Mouse (Mus musculus) C2C12 (cell line): ENCODE measurements around the gene Rnps1. TPM values are rescaled to one million over a fixed set of nuclear protein-coding genes. Genes with fewer than 3 reads are reported as not detected.
A peak's percentile ranks its signal among the peaks of the same experiment; 100 is the strongest.

Experiments
- H3K27me3 ChIP-seq: one replicate; pipeline ENCODE4 v1.6.1; 2011; ENCODE audit not compliant: control insufficient read depth, insufficient read depth, insufficient read length
- H3K36me3 ChIP-seq: one replicate; pipeline ENCODE4 v1.6.1; 2011; ENCODE audit not compliant: control insufficient read depth, insufficient read depth
- H3K4me3 ChIP-seq: one replicate; pipeline ENCODE4 v1.5.1; 2011; ENCODE audit warnings: mild to moderate bottlenecking, control low read depth; ENCODE audit not compliant: poor library complexity, insufficient read depth, severe bottlenecking
- H3K79me2 ChIP-seq: one replicate; pipeline ENCODE4 v1.6.1; 2011; ENCODE audit not compliant: control insufficient read depth, insufficient read depth
- H3K79me3 ChIP-seq: one replicate; pipeline ENCODE4 v1.6.1; 2011; ENCODE audit warnings: low read depth, control low read depth
- H3ac ChIP-seq: one replicate; pipeline ENCODE3; 2011; ENCODE audit warnings: low read depth; ENCODE audit not compliant: control insufficient read depth, insufficient read length
- CEBPB ChIP-seq: IDR thresholded peaks from one replicate; pipeline ENCODE4 v1.6.1; 2011; ENCODE audit warnings: low read depth, mild to moderate bottlenecking, control low read depth, moderate library complexity
- CTCF ChIP-seq: IDR thresholded peaks from one replicate; pipeline ENCODE4 v1.5.1; 2011; ENCODE audit not compliant: control insufficient read depth, insufficient read depth, insufficient read length
- FOSL1 ChIP-seq: IDR thresholded peaks from one replicate; pipeline ENCODE4 v1.8.0; 2011; ENCODE audit warnings: mild to moderate bottlenecking, low read length; ENCODE audit not compliant: poor library complexity, insufficient read depth, severe bottlenecking
- MAX ChIP-seq: IDR thresholded peaks from one replicate; pipeline ENCODE4 v1.6.1; 2011; ENCODE audit warnings: mild to moderate bottlenecking, control low read depth
- MYOD1 ChIP-seq: IDR thresholded peaks from one replicate; pipeline ENCODE4 v1.6.1; 2011; ENCODE audit warnings: low read depth; ENCODE audit not compliant: control insufficient read depth, insufficient read length
- MYOG ChIP-seq: IDR thresholded peaks from one replicate; pipeline ENCODE4 v1.6.1; 2011; ENCODE audit not compliant: control insufficient read depth, insufficient read length; ENCODE audit errors: extremely low read depth
- USF1 ChIP-seq: IDR thresholded peaks from one replicate; pipeline ENCODE4 v1.6.1; 2011; ENCODE audit warnings: low read depth, mild to moderate bottlenecking, control low read depth, moderate library complexity
- polyA plus RNA-seq: library from polyadenylated mRNA; unstranded; fragments of >200 nt; fragmentation: generic; extraction: Trizol; gene quantifications from one replicate; pipeline ENCODE4 v1.2.1, GENCODE M21; 2012; ENCODE audit warnings: missing spikeins

Gene Rnps1
- polyA plus RNA-seq, 1 experiment, result 99.0 TPM

DNA sequence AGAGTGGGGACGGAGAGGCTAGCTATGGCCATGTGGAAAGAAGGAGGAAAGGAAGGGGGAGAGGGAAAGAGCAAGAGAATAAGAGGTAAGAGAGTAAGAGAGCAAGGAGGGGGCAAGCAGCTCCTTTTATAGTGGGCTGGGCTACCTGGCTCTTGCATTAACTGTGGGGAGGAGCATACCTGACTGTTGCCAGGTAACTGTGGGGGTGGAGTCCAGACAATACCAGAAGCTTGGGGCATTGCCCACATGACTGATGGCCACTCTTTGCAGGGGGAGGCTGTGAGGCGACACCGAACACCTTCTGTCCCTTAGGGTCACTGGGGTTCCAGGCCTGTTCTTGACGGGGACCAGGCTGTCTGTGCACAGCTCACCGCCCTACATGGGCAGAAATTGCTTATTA, 25.7 kb upstream of the Rnps1 start:
- Histone ChIP-seq H3ac (no peak overlapping the region), H3K4me3 (no peak overlapping the region), H3K79me2 (no peaks in the 10 kb centered on the region), H3K36me3 (no peaks in the 10 kb centered on the region), H3K27me3 (peaks cover 50% of the 10 kb centered on the region), H3K79me3 (no peaks in the 10 kb centered on the region)
- TF ChIP-seq CTCF (no peak), CEBPB (no peak), MYOG (no peak), MYOD1 (no peak), USF1 (no peak), FOSL1 (no peak), MAX (no peak)

DNA sequence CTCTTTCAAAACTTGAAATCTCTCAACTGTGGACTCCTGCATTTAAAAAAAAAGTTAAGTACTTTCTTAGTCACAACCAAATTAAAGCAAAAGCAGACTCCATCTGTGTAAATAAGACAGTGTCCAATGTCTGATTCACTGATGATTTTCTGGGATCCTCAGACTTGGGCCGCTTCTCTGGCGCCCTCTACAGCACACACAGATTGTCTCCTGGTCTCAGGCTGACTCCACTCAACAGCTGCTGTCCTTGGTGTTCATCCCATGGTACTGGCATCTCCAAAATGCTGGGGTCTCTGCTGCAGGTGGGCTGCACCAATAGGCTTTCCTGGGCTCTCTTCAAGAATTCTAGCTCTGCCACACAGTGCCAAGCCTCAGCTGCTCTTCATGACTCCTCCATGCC, 24.5 kb upstream of the Rnps1 start:
- no peaks in the 10 kb centered on the region for H3K79me3 ChIP-seq
- peaks cover 44% of the 10 kb centered on the region for H3K27me3 ChIP-seq
- H3K36me3 ChIP-seq, result no peaks in the 10 kb centered on the region
- no peaks in the 10 kb centered on the region for H3K79me2 ChIP-seq
- H3ac ChIP-seq, result no peak overlapping the region
- H3K4me3 ChIP-seq, result no peak overlapping the region
- no peak for TF ChIP-seq MAX
- TF ChIP-seq CTCF, result peak; percentile 44

DNA sequence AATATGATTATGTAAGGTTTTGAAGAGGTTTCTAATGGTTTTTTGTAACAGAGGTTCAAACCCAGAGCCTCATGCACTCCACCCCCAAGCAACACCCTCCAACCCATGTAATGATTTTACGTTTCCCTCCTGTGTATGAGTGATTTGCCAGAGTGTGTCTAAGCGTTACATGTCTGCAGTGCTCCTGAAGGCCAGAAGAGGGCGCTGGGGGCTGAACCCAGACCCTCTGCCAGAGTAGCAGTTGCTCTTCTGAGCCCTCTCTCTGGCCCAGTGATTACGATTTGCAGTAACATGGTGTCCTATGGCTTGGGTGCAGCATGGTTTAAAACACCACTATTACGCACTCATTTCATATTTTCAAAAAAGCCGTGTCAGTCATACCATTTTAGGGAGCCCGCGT, 23.2 kb upstream of the Rnps1 start:
- Histone ChIP-seq H3K36me3 (no peaks in the 10 kb centered on the region), H3ac (no peak overlapping the region), H3K4me3 (no peak overlapping the region), H3K27me3 (peaks cover 32% of the 10 kb centered on the region), H3K79me2 (no peaks in the 10 kb centered on the region), H3K79me3 (no peaks in the 10 kb centered on the region)
- no peak for TF ChIP-seq MAX
- no peak for TF ChIP-seq MYOG

DNA sequence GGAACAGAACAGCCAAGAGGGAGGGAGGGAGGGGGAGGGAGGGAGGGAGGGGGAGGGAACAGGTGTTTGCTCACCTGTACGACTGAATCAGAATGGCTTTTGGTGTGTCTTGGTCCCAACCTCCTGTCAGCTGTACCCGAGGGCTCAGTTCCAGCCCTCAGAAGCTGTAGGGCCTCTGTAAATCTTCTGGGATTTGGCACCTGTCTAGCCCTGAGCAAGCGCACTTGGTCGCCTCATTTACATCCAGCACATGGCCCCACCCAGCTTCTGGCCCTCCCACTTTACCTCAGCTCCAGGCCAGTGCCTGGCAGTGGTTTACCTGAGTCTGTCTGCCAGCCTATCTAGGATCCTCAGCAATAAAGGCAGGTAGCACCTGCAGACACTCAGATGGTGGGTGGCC, 20.8 kb upstream of the Rnps1 start:
- no peak for TF ChIP-seq USF1
- no peak for TF ChIP-seq CTCF
- TF ChIP-seq MAX, result no peak
- no peak for TF ChIP-seq MYOD1
- TF ChIP-seq MYOG, result no peak
- no peak for TF ChIP-seq FOSL1
- no peak overlapping the region for H3ac ChIP-seq

DNA sequence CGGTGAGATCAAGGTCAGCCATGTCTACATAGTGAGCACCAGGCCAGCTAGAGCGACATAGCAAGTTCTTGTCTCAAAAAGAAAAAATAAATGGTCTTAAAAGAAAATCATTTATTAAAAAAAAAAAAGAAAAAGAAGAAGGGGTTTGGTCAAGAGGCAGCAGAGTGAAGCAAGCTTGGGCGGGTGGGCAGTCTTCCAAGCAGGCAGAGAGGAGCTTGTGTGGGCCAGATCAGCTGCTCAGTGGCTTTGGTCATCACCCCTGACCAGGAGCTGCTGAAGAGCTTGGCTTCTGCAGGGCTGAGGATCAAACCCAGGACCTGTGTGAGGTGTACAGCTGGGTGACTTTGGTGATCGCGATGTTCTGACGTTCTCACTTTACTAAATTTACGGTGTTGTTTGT, 19.9 kb upstream of the Rnps1 start:
- Histone ChIP-seq H3K79me3 (no peaks in the 10 kb centered on the region), H3K27me3 (peaks cover 30% of the 10 kb centered on the region), H3K4me3 (no peak overlapping the region), H3K36me3 (no peaks in the 10 kb centered on the region), H3ac (no peak overlapping the region), H3K79me2 (no peaks in the 10 kb centered on the region)
- no peak for TF ChIP-seq MAX

More for the DNA sequence above, 20.8 kb upstream of the Rnps1 start:
- H3K36me3 ChIP-seq, result no peaks in the 10 kb centered on the region
- peaks cover 30% of the 10 kb centered on the region for H3K27me3 ChIP-seq
- H3K79me3 ChIP-seq, result no peaks in the 10 kb centered on the region
- H3K4me3 ChIP-seq, result no peak overlapping the region
- no peaks in the 10 kb centered on the region for H3K79me2 ChIP-seq

DNA sequence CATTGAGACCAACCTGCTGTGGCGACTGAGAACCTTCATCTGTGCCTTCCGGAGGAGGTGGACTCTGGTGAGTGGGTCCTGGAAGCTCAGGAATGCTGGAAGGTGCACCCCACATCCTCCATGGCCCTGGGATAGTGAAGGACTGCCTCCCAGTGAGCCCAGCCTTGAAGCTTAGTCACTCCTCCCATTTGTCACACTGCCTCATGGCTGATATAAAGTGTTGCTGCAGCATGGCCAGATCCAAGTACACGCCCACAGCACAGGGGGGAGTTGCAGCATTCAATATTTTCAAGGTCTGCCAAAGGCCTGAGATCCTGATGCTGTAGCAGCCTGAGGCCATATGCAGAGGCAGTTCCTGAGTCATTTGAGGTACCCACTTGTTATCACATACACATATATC, 12.0 kb upstream of the Rnps1 start:
- Histone ChIP-seq H3K27me3 (peaks cover 8% of the 10 kb centered on the region), H3K79me2 (no peaks in the 10 kb centered on the region), H3K36me3 (no peaks in the 10 kb centered on the region), H3K4me3 (no peak overlapping the region), H3K79me3 (no peaks in the 10 kb centered on the region), H3ac (no peak overlapping the region)
- TF ChIP-seq CTCF, result no peak
- no peak for TF ChIP-seq USF1
- TF ChIP-seq CEBPB, result no peak
- TF ChIP-seq MYOD1, result no peak
- TF ChIP-seq FOSL1, result no peak
- TF ChIP-seq MYOG, result no peak
- TF ChIP-seq MAX, result no peak
